ENCODE assay signal across 22 mouse cellular contexts in genomic region chr7:133438631-133439030, GRCm38 (mm10).
DNase-seq lines count a peak whose midpoint lies in the region; ATAC-seq lines count a peak whose summit lies in the region.
"Had no signal": no experiment of that assay in that cellular context is flagged by ENCODE, and none has a peak within 500 bp of the region (broad histone marks: within the 10 kb centered on the region; RNA-seq: fewer than 3 reads in every experiment).

No protein-coding gene starts in this region.

- H3K4me1 ChIP-seq in kidney, embryonic 15.5 days = peaks cover 33% of the 10 kb centered on the region
- H3K4me1 ChIP-seq: liver, embryonic 12.5 days; stomach, embryonic 15.5 days had no signal

- no peaks in the 10 kb centered on the region for H3K36me3 ChIP-seq in kidney, embryonic 15.5 days
- H3K36me3 ChIP-seq: limb, embryonic 13.5 days; liver, embryonic 12.5 days; neural tube, embryonic 15.5 days; stomach, embryonic 15.5 days had no signal

- no peak overlapping the region for H3K4me3 ChIP-seq in kidney, embryonic 15.5 days (replicated peaks)
- H3K4me3 ChIP-seq: limb, embryonic 13.5 days; liver, embryonic 12.5 days; neural tube, embryonic 15.5 days; stomach, embryonic 15.5 days had no signal

- H3K9me3 ChIP-seq in kidney, embryonic 15.5 days (replicated peaks) = no peaks in the 10 kb centered on the region
- H3K9me3 ChIP-seq: limb, embryonic 13.5 days; liver, embryonic 12.5 days; neural tube, embryonic 15.5 days; stomach, embryonic 15.5 days had no signal

- peak overlapping the region; percentile 20; the same call in 1 of the 2 replicates for H3K27ac ChIP-seq in kidney, embryonic 15.5 days
- H3K27ac ChIP-seq: hindbrain, postnatal 0 days; limb, embryonic 13.5 days; liver, embryonic 12.5 days; neural tube, embryonic 15.5 days; stomach, embryonic 15.5 days had no signal

- H3K27me3 ChIP-seq in kidney, embryonic 15.5 days = no peaks in the 10 kb centered on the region
- H3K27me3 ChIP-seq: limb, embryonic 13.5 days; liver, embryonic 12.5 days; neural tube, embryonic 15.5 days; stomach, embryonic 15.5 days had no signal

- no peak for ATAC-seq in kidney, embryonic 15.5 days (replicated peaks; ENCODE audit: low FRiP score)
- ATAC-seq: activated CD4-positive, CD25-positive, alpha-beta regulatory T cell, adult 4 months; CD4-positive, CD25-positive, alpha-beta regulatory T cell, adult 4 months; hindbrain, postnatal 0 days; intestine, embryonic 16.5 days; liver, embryonic 12.5 days had no signal

- peak; percentile 24 for DNase-seq in adrenal gland, adult 2 months
- DNase-seq in adrenal gland, postnatal 4 days (ENCODE audit: low spot score in 2 of 2) = no peak
- DNase-seq in kidney, postnatal 10 days = no peak
- DNase-seq in 3T3-L1 (ENCODE audit: low read depth, low spot score) (peak; percentile 48), MN1 (ENCODE audit: low spot score) (no peak)
- peak; percentile 26 for DNase-seq in adrenal gland, postnatal 25 days
- DNase-seq in T-cell, adult 2 months (ENCODE audit: low spot score) = no peak
- DNase-seq: cerebellum, adult 9-10 months; gastrocnemius, postnatal 36 days; heart, postnatal 36 days; kidney, postnatal 4 days; thymus, adult 2 months had no signal

- WGBS in kidney, embryonic 15.5 days = 69% methylated on average over 6 of the region's 6 CpGs

- no peak overlapping the region for H3K4me2 ChIP-seq in kidney, embryonic 15.5 days
- H3K4me2 ChIP-seq: limb, embryonic 13.5 days; liver, embryonic 12.5 days; midbrain, embryonic 11.5 days; neural tube, embryonic 15.5 days; stomach, embryonic 15.5 days had no signal

- H3K9ac ChIP-seq in kidney, embryonic 15.5 days = no peak overlapping the region
- H3K9ac ChIP-seq: limb, embryonic 13.5 days; liver, embryonic 12.5 days; neural tube, embryonic 15.5 days; stomach, embryonic 15.5 days had no signal

Comparison
In these comparisons a context has a peak if more than half of its experiments do, and no peak if none do; other contexts are left out.
1. DNase-seq: peak in adrenal gland, adult 2 months (single experiment), 3T3-L1 (single experiment) and adrenal gland, postnatal 25 days (single experiment); none in adrenal gland, postnatal 4 days (0 of 2), kidney, postnatal 10 days (single experiment), MN1 (single experiment) and T-cell, adult 2 months (single experiment).